Mouse (Mus musculus) stomach, postnatal 0 days (tissue): Measurements from ENCODE around the gene Fam184a.

Experiments used
- CTCF ChIP-seq: IDR thresholded peaks from 2 replicates; pipeline ENCODE4 v1.5.1; 2016; ENCODE audit warnings: antibody characterized with exemption, low read depth, mild to moderate bottlenecking, moderate library complexity
- EP300 ChIP-seq: optimal IDR thresholded peaks from 2 replicates; pipeline ENCODE3; 2016; ENCODE audit warnings: antibody characterized with exemption

DNA sequence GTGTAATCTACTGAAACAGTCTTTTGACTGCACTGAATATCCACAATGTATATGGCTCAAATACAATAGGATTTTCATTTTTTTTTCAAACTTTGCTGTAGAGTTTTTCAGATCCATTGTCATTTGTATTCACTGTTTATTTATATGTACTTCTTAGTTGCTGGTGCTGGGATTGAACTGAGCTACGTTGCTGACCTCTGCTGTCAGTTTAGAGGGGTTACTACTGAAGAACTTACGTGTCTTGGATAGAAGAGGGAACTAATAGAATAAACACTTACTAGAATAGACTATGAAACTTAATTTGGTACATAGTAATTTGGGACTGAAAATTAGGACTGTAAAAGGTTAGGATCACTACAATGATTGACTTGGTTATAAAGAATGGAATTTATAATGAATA lies 145.6 kb downstream of the Fam184a start:
- TF ChIP-seq EP300 (no peak), CTCF (peak; percentile 26; the same call in 1 of the 2 replicates)
